Mouse (Mus musculus): ENCODE results near the gene Psmb11.

Psmb11 gene

DNA sequence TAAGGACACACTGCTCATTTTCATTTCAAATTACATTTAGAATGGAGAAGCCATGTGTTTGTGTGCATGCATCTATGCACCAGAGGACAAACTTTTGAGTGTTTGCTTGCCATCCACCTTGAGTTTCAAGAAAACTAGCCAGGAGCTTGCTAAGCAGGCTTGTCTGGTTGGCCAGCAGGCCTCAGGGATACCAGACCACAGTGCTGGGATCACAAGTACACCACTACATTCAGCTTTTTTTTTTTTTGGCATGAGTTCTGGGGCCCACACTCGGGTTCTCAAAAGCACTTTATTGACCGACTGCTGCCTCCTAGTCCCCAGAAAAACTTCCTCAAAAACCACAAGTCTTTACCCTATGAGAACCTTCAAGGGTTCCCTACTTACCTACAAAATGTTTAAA is 53.1 kb downstream of the Psmb11 start:
- in situ Hi-C loops (cut with MboI; ENCODE audit: unreplicated experiment in 2 of 2): no loop called here

DNA sequence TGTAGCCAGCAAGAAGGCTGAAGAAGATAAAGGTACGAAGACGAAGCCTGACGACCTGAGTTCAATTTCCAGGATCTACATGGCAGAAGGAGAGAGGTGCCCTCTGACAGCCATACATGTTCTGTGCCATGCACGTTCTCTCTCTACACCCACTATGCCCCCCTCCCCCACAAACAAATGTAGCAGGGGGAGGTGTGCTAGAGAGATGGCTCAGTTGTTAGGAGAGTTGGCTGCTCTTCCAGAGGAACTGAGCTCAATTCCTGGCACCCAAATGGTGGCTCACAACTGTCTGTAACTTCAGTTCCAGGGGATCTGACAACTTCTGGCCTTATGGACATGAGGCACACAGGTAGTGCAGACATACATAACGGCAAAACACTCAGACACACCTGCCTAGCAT is 55.1 kb downstream of the Psmb11 start:
- in situ Hi-C loops (cut with MboI; ENCODE audit: unreplicated experiment in 2 of 2): no loop called here

DNA sequence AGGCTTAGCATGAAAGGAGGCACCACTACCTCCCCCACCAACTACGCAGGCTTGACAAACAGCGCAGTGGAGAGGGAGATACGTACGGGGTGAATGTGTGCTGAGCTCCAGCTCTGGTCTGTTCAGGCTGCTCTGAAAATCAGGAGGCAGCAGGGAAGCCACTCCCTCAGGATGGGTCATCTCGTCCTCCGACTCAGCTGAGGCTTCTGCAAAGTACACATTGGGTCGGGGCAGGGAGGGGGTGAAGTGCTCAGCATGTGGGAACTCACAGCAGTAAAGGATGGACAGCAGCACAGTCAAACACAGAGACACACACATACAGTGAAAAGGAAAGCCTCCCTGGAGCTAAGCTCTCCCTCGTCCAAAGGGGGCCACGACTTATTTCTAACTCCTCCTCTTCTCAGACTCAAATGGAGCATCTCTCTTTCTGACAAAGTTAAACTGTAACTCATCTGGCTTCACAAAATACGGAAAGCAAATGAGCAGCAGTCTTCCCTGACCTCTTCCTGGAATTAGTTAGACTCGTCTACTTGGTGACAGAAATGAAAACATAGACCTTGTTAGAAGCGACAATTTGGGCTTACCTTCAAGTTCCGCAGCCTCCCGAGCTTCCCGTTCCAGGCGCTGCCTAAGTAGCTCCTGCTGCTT is 57.5 kb downstream of the Psmb11 start:
- in situ Hi-C loops (cut with MboI; ENCODE audit: unreplicated experiment in 2 of 2): no loop called here

Measured in v-Abl transformed pro-B cells (cell line).